Mouse (Mus musculus) liver, postnatal 0 days (tissue): ENCODE results near the gene Cic. TPM values are rescaled to one million over a fixed set of nuclear protein-coding genes. Genes with fewer than 3 reads are reported as not detected.
A peak's percentile ranks its signal among the peaks of the same experiment; 100 is the strongest.

ENCODE experiments used
- ATAC-seq: fragments of 200-750 bp; cut with Nextera tagmentation; 2 replicates; pipeline ENCODE4 v1.8.0; 2017; ENCODE audit warnings: mild to moderate bottlenecking, moderate library complexity
- DNase-seq: peaks from one replicate; pipeline ENCODE4 v3.0.0-alpha.2; 2016
- H3K27ac ChIP-seq: fragments of 300-500 bp; sonication (generic); 2 replicates; pipeline ENCODE4 v1.5.1; 2014; ENCODE audit warnings: antibody characterized with exemption, moderate library complexity, mild to moderate bottlenecking, low read depth
- H3K27me3 ChIP-seq: fragments of 300-500 bp; sonication (generic); 2 replicates; pipeline ENCODE4 v1.6.1; 2014; ENCODE audit warnings: low read length, control low read depth, mixed read lengths; ENCODE audit not compliant: insufficient read depth
- H3K36me3 ChIP-seq: fragments of 300-500 bp; sonication (generic); replicated peaks from 2 replicates; pipeline ENCODE4 v1.6.1; 2014; ENCODE audit warnings: mild to moderate bottlenecking, control low read depth, low read length, moderate library complexity, mixed read lengths; ENCODE audit not compliant: insufficient read depth
- H3K4me1 ChIP-seq: fragments of 300-500 bp; sonication (generic); 2 replicates; pipeline ENCODE4 v1.6.1; 2014; ENCODE audit warnings: antibody characterized with exemption, mild to moderate bottlenecking, control low read depth; ENCODE audit not compliant: insufficient read depth
- H3K4me2 ChIP-seq: fragments of 300-500 bp; sonication (generic); 2 replicates; pipeline ENCODE4 v1.6.1; 2014; ENCODE audit warnings: low read depth, mild to moderate bottlenecking, low read length, moderate library complexity, mixed read lengths
- H3K4me3 ChIP-seq: fragments of 300-500 bp; sonication (generic); 2 replicates; pipeline ENCODE4 v1.5.1; 2014; ENCODE audit warnings: low read depth, low read length
- H3K9ac ChIP-seq: fragments of 300-500 bp; sonication (generic); replicated peaks from 2 replicates; pipeline ENCODE4 v1.6.1; 2014; ENCODE audit warnings: mild to moderate bottlenecking, moderate library complexity
- H3K9me3 ChIP-seq: fragments of 300-500 bp; sonication (generic); 2 replicates; pipeline ENCODE4 v1.6.1; 2016; ENCODE audit warnings: mild to moderate bottlenecking, control low read depth, low read length, mixed read lengths
- CTCF ChIP-seq: sonication (generic); IDR thresholded peaks from 2 replicates; pipeline ENCODE4 v1.5.1; 2016; ENCODE audit warnings: antibody characterized with exemption, low read depth
- EP300 ChIP-seq: IDR thresholded peaks from 2 replicates; pipeline ENCODE4 v1.6.1; 2016; ENCODE audit warnings: antibody characterized with exemption, low read depth, mild to moderate bottlenecking
- WGBS: fragments of 180-500 bp; shearing (Covaris S2); extraction: QIAGEN DNeasy Blood & Tissue Kit; methylation state at CpG from one replicate; pipeline ENCODE4 v1.1.7; 2014; ENCODE audit not compliant: insufficient replicate concordance; 5-methylcytosine and 5-hydroxymethylcytosine counted together
- polyA plus RNA-seq: library from polyadenylated mRNA; unstranded; fragments of >200 nt; fragmentation: Nextera tagmentation; extraction: Ambion mirVana; gene quantifications from 2 replicates; pipeline ENCODE4 v1.2.1, GENCODE M21; 2015

Cic gene
- polyA plus RNA-seq, 1 experiment from 2014 or later, result 8.9 TPM

DNA sequence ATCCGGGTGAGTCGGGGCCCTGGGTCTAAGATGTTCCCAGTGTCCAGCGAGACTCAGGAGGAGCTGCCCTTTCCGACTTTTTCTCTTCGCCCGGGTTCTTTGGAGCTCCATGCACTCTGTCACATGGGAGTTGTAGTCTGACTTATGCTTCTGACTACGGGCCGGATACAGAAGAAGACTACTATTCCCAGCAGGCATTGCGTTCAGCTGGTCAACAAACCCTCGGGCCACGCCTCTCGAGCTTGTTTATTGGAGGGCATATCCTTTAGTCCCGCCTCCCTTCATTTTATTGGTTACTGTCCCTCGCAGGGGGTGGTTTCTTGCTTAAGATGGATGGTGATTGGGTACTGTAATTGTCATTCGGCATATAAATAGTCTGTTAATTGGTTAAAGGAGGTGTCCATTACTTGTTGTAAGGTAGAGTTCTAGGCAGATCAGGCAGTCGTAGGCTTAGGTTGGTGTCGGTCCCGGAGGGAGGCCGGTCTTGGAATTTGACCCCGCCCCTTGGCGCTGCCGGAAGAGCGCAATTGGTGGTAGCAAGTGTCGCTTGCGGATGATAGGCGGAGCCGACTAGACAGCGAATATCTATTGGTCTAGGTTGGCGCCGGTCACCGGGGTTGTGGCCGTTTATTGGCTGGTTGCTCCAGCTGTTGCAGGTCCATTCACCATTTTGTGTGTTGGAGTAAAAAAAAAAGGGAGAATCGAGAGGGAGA is 403 bp downstream of the Cic start:
- DNase-seq, result peak; percentile 98
- ATAC-seq, result peak; percentile 88
- Histone ChIP-seq H3K9ac (peak overlapping the region; percentile 92), H3K27me3 (no peaks in the 10 kb centered on the region), H3K4me2 (peak overlapping the region; percentile 90), H3K4me3 (peak overlapping the region; percentile 87), H3K36me3 (peaks cover 17% of the 10 kb centered on the region), H3K9me3 (no peaks in the 10 kb centered on the region), H3K4me1 (peaks cover 38% of the 10 kb centered on the region), H3K27ac (peak overlapping the region; percentile 98)
- under 1% methylated on average over 33 of the region's 33 CpGs for WGBS
- TF ChIP-seq EP300 (peak; percentile 82), CTCF (no peak)

DNA sequence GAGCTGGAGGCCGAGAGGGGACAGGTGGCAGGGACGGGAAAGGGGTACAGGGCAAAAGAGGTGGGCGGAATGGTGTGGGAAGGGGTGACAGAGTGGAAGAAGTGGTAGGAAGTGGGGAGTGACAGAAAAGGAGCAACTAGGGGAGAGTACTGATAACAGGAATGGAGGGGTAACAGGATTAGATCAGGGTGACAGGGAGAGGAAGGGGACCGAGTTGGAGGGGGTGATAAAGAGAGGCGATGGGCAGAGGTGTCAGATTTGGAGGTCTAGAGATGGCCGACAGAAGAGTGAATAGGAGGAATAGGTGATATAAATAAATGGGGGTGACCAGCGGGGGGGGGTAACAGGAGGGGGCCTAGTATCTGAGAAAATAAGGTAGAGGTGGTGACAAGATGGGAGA is 1.1 kb downstream of the Cic start:
- no peaks in the 10 kb centered on the region for H3K9me3 ChIP-seq
- H3K9ac ChIP-seq, result peak overlapping the region; percentile 92
- ATAC-seq (no peak), DNase-seq (no peak)
- peaks cover 17% of the 10 kb centered on the region for H3K36me3 ChIP-seq
- peak overlapping the region; percentile 90 for H3K4me2 ChIP-seq
- TF ChIP-seq EP300 (no peak), CTCF (no peak)
- no peaks in the 10 kb centered on the region for H3K27me3 ChIP-seq
- WGBS, result under 1% methylated on average over 7 of the region's 7 CpGs
- peaks cover 44% of the 10 kb centered on the region for H3K4me1 ChIP-seq
- H3K27ac ChIP-seq, result peak overlapping the region; percentile 94
- H3K4me3 ChIP-seq, result peak overlapping the region; percentile 87

DNA sequence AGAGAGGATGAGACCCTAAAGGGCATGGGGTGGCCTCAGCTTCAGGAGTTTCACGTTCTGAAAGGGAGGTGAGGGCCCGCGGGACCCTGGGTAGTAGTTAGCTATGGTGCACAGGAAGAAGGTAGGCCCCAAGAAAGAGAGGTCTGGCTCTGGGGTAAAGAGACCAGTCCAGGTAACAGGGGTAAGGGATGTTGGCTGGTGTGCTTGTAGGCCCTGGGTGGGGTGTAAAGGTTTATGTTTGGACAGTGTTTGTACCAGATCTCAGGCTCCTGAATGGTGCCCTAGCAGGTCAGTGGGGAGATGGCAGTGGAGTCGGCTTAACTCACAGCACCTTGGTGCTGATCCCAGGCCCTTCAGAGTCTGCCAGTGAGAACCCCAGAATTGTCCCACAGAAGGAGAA is 1.5 kb downstream of the Cic start:
- H3K9ac ChIP-seq, result peak overlapping the region; percentile 92
- peaks cover 17% of the 10 kb centered on the region for H3K36me3 ChIP-seq
- H3K27ac ChIP-seq, result peak overlapping the region; percentile 94
- H3K9me3 ChIP-seq, result no peaks in the 10 kb centered on the region
- WGBS, result 26% methylated on average over 4 of the region's 4 CpGs
- peaks cover 43% of the 10 kb centered on the region for H3K4me1 ChIP-seq
- DNase-seq (peak; percentile 25), ATAC-seq (no peak)
- TF ChIP-seq CTCF, result no peak
- TF ChIP-seq EP300, result no peak
- H3K4me2 ChIP-seq, result peak overlapping the region; percentile 90
- H3K27me3 ChIP-seq, result no peaks in the 10 kb centered on the region
- peak overlapping the region; percentile 87 for H3K4me3 ChIP-seq

DNA sequence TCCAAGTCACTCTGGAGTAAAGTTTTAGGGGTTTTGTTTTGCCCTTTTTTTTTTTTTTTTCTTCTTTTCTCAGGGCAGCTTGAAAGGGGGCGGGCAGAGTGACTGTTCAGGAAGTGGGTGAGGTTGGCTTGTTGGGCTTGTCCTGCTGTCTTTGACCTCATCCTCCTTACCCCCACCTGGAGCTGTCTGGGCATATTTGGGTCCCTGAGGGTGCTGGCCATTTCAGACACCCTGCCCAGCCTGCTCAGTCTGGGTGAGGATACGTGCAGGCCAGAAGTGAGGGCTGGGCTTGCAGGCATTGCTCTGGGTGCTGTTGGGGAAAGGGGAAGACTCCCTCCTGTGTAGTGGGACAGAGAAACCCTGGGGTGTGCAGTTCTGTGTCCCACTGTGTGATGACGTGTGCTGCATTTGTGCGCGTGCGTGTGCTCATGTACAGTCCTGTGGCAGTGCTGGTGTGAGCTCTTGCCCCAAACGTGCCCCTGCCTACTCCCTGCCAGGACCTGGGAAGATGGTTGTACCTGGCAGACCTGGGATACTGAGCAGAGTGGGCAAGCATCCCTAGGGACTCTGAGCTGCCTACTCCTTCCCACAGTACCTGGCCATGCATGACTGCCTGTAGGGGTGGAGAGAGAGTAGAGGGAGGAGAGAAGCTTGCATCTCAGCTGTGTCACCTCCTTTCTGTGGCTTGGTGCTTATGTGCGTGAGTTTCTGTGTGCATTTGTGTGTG is 2.2 kb downstream of the Cic start:
- peaks cover 18% of the 10 kb centered on the region for H3K36me3 ChIP-seq
- H3K27me3 ChIP-seq, result no peaks in the 10 kb centered on the region
- 50% methylated on average over 8 of the region's 8 CpGs for WGBS
- H3K9me3 ChIP-seq, result no peaks in the 10 kb centered on the region
- TF ChIP-seq CTCF (no peak), EP300 (no peak)
- peak overlapping the region; percentile 87 for H3K4me3 ChIP-seq
- peaks cover 45% of the 10 kb centered on the region for H3K4me1 ChIP-seq
- peak overlapping the region; percentile 94; the same call in 1 of the 2 replicates for H3K27ac ChIP-seq
- ATAC-seq, result no peak
- H3K4me2 ChIP-seq, result peak overlapping the region; percentile 90
- DNase-seq, result peak; percentile 27
- H3K9ac ChIP-seq, result peak overlapping the region; percentile 92

DNA sequence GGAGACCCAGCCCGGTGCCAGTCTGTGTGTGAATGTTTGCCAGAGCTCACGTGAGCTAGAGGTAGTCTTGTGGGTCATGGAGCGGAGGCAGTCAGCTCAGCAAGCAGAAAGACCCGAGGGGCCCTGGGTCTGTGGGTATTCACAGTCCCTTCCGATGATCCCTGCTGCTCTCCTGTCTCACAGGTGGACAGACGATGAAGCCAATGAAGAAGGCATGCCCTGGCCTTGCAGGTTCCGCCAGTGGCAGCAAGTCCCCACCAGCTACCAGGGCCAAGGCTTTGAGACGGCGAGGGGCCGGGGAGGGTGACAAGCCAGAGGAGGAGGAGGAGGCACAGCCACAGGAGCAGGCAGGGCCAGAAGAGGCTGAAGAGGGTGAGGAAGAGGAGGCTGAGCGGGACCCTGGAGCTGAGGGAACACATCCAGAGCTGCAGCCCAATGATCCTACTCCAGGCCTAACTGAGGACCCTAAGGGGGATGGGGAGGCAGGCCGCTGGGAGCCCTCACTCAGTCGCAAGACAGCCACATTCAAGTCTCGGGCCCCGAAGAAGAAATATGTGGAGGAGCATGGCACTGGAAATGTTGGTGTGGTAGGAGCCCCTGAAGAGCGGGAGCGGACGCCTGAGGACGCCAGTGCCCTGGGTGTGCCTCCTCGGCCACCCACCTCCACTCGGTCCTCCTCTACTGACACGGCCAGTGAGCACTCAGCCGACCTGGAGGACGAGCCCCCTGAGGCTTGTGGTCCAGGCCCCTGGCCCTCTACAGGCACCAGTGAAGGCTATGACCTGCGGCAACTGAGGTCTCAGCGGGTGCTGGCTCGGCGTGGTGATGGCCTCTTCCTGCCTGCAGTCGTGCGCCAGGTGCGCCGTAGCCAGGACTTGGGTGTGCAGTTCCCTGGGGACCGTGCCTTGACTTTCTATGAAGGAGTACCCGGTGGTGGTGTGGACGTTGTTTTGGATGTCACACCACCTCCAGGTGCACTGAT is 3.4 kb downstream of the Cic start:
- H3K27me3 ChIP-seq, result no peaks in the 10 kb centered on the region
- H3K9ac ChIP-seq, result no peak overlapping the region
- no peak overlapping the region for H3K27ac ChIP-seq
- peaks cover 52% of the 10 kb centered on the region for H3K4me1 ChIP-seq
- TF ChIP-seq EP300 (no peak), CTCF (no peak)
- no peak overlapping the region for H3K4me3 ChIP-seq
- 91% methylated on average over 28 of the region's 35 CpGs for WGBS
- ATAC-seq (no peak), DNase-seq (peak; percentile 26)
- peaks cover 20% of the 10 kb centered on the region for H3K36me3 ChIP-seq
- H3K4me2 ChIP-seq, result no peak overlapping the region
- no peaks in the 10 kb centered on the region for H3K9me3 ChIP-seq
